Mouse (Mus musculus) lung, adult 18-20 months (tissue): ENCODE measurements around the gene Tbccd1.

Source experiments
- DNase-seq, 2 experiments: peaks; one replicate each; pipeline ENCODE4 v3.0.0; 2022; ENCODE audit warnings: mixed read lengths in 2 of 2

Gene Tbccd1

GRCm38 (mm10) chr16:22856773-22857172 lies 696 bp downstream of the Tbccd1 start:
- DNase-seq = no peak

DNA sequence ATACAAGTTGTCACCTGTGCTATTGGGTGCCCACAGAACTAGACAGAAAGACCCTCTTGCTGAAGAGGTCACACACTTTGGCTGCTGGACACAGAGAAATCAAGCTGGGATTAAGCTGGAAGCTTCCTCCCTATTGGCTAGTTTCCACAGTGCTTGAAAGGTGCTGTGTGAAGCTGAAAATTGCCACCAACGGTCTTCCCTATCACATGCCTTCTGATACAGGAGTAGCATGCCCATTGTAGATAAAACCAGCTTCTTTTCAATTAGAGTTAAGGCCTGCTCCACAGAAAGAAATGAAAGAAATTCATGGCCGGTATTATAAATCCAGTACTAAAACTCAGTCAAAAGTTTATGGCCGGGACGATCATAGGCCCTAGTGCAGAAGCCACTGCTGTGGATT lies 4.8 kb downstream of the Tbccd1 start:
- no peak for DNase-seq

GRCm38 (mm10) chr16:22848331-22848730 lies 9.1 kb downstream of the Tbccd1 start:
- no peak for DNase-seq

DNA sequence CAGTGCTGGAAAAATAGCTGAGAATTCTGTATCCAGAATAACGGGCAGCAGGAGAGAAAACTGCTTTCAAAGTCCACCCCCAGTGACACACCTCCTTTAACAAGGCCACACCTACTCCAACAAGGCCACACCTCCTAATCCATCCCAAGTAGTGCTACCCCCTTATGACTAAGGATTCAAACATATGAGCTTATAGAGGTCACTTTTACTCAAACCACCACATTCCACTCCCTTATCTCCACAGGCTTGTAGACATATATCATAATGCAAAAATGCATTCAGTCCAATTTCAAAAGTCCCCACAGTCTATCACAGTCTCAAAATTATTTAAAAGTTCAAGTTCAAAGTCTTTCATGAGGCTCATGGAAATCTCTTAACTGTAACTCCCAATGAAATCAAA lies 9.8 kb downstream of the Tbccd1 start:
- no peak for DNase-seq

- no peak for DNase-seq
Measured at GRCm38 (mm10) chr16:22845481-22845880, 12.0 kb downstream of the Tbccd1 start.

- no peak for DNase-seq
Measured at GRCm38 (mm10) chr16:22844834-22845233, 12.6 kb downstream of the Tbccd1 start.

DNA sequence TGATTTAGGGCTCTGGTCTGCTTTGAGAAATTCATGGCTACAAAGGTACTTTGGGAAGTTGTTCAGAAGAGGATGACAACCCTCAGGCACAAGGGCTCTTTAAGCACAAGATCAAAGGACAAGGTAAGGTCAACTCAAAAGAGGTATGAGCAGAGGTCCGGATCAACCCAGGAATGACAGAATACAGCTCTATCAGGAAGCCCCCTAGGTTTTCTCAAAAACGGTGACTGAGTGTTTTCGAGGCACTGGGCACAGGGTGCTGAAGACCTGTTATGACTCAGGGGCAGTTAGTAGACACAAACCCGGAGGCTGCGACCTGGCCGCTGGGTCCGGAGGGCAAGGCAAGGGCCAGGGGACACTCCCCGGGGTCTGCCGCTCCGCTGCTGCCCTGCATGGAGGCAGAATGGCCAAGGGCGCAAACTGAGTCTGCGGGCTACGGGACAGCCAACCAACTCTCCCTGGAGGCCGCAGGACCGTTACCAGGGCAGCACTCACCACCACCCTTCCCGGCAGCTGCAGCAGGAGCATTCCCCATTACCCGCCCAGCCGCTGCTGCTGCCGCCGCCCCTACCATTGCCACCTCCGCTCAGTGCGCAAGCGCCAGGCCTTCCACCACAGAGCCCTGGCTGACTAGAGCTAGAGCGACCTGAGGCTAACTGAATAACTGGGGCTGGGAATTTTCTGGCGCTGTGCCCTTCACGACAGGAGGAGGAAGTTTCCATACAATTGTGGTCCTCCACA lies 13.2 kb downstream of the Tbccd1 start:
- DNase-seq = peak; percentile 81 to 86

DNA sequence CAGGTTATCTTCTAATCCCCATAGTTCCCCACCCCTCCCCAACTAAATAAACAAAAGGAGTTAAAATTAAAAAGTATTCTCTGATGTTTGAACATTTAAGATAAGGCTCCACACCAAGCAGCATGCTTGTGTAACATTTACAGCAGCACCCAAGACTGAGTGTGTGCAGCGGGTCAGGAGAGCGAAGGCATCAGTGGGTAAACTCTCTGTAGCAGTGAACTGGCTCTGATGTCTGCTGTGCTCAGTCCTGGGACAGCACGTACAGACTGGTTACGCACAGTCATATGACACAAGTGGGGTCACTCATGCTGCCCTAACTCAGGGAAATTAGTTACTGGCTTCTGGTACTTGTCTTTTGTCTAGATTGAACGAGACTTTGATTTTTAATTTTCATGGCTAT lies 14.6 kb downstream of the Tbccd1 start:
- DNase-seq = no peak

DNA sequence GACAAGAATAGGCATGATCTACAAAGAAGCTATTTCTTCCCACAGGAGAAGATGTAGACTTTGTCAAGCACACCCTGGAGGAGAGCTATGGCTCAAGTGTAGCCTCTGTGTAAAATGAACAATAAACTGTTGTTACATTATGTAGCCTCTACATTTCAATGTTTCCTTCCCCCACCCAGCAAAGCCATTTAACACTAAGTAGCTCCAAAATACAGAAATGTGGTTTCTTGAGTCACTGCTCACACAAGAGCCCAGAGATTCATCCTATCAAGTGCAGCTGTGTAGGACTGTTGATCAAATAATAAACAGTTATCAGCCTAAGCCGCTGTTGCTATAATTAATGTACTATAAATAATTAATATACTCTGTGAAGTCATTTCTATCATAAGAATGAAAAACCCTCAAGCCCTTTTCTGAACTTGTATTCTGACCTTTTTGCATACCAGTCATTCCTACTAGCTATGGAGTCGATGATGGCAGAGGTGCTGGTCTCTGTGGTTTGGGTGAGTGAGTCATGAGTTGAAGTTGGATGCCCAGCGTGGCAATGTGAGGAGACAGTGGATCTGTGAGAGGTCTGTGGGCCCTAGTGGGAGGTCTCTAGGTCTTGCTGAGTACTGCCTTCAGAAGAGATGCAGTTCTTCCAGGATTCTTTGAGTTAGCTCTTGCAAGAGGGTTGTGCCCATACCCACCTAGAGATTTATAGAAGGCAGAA lies 18.2 kb downstream of the Tbccd1 start:
- DNase-seq = no peak

DNA sequence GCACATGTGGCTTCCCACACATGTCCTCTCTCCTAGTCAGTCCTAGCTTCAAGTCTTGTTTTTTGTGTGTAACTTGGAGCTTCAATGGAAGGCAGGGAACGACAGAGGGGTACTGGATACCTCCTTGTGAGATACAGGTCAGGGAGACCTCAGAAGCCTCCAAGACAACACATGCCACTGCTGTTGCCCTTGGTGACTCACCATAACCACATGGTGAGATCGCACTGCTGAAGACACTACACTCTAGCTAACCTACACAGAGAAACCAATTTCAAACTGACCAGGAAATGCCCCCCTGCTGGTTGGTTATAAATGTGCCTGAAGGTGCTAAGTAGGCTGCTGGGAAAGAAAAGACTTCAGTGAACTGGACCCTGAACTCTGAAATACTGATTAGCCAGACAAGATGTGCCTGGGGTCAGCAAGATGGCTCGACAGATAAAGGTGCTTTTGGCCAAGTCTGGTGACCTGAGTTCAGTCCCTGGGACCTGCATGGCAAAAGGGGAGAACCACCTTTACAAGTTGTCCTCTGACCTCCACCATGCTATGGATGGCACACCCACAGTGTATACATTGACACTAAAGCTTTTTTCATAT lies 24.4 kb downstream of the Tbccd1 start:
- DNase-seq = no peak

GRCm38 (mm10) chr16:22820731-22821130 lies 36.7 kb downstream of the Tbccd1 start:
- no peak for DNase-seq

DNA sequence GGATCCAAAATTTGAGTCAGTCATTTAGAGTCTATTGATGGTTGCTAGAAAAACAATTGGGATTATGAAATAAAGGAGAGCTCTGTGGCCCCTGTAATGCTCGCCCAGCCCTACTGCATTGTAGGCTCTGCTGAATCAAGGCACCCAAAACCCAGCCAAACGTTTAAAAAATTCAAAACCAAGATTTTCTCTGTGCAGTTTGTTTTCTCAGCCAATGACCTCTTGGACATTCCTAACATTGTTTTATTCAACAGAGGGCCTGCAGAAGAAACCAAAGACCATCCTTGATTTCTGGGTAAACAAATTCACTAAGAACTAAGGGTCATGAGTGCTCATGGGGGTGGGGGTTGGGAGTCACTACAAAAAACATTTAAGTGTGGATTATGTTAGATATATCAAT lies 46.0 kb downstream of the Tbccd1 start, which contains the start of gene Crygs:
TSS of gene Crygs (minus strand) at position 101 of the 400 bp plus-strand sequence.
- DNase-seq = no peak

GRCm38 (mm10) chr16:22807468-22808070 lies 49.9 kb downstream of the Tbccd1 start:
- peak; percentile 16 to 43 for DNase-seq

DNA sequence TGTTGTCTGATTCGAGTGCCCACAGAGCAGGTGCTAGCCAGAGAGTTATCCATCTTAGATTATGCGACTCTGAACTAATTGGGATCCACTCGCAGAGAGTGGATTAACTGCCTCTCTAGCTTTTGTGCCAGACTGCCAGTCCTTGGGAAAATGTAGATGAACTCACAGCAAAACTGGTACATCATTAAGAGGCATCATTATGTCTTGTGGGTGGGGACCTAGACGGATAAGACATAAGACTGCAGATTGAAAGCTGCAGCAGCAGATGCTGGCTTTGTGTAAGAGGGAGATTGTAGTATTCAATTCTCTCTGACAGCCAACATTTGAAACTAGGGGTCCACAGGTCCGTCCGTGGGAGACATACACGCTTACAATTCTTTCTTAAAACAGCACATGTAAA lies 54.7 kb downstream of the Tbccd1 start:
- no peak for DNase-seq

DNA sequence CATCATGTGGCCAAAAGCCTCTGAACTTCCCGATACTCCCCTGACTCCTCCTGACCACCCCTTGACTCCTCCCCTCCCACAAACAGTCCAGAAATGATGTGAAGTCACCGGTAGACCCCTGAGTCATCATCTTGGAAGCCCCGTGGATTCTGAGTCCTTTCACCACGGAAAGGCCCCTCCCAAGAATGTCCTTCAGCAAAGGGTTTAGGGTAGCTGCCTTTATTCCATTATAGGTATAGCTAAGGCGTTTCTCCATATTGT lies 56.7 kb downstream of the Tbccd1 start:
- DNase-seq = no peak

DNA sequence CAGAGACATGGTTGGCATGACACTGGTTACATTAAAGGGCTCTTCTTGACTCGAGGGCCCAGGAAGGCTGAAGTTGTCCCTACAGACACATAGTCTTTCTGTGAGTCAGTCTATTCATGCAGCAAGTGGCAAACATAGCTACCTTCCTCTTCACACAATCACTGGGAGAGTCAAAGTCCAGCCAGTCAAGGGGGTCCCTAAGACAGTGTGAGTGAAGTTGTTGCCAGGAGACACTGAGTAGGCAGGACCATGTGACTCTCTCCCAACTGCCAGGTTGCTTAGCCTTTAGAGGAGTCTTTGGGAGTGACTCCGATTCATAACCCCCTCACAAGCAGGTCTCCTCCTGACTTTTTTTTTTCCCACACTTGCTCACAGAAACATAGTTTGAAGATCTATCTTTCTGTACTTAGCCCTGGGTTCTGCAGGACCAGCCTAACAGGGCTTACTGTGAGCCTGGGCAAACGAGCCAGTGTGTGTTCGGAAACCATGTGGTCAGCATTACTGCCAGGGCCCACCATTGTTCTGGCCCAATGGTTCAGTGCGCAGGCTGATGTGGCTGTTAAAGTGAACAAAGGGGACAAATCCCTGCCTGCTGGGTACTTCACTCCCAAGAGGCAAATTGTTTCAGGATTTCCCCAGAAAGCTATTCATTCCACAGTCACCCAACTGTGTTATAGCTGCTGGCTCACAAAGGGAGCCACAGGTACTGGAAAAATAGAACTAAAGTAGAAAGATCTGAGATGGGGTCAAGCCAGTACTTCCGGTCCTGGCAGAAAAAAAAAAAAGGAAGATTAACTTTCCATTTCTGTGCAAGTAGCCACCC lies 57.2 kb downstream of the Tbccd1 start:
- DNase-seq = no peak

- DNase-seq = peak in 1 of 2 experiments; percentile 9
Measured at GRCm38 (mm10) chr16:22798520-22798919, 58.9 kb downstream of the Tbccd1 start.

GRCm38 (mm10) chr16:22797521-22797920 lies 59.9 kb downstream of the Tbccd1 start:
- no peak for DNase-seq

DNA sequence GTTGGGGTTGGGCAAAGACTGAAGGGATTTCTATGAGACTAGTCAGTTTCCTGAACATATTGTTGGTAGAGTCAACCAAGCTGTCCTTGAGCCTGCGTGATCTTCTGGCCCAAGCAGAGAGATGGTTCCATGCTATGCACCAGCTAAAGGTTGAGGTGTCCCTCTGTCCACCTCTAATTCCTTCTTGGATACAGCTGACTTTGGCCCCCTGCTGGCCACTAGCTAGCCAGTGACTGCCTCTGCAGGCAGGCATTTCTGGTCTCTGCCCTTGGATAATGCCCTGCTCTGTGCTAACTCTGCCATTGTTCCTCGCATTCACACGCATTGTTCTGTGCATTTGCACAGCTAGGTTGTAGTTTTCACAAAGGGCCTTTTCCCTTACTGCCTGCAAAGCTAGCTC lies 62.0 kb downstream of the Tbccd1 start:
- peak in 1 of 2 experiments; percentile 14 for DNase-seq

DNA sequence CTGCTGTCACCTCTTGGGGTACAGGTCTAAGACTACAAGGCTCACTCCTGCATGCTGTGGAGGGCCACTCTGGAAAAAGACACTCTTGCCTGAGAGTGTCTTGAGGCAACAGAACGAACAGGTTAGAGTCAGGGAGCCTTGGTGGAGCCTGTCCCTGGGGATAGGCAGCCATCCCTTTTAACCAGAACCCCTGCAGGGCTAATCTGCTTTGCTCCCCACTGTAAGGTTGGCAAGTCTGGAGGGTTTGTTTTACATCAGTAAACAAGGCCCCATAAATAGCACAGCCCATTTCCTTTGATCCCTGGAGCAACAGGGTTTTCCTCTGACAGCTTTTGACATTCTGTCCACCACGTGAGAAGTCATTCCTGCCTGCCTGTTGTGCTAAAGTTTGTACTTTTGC lies 66.2 kb downstream of the Tbccd1 start:
- DNase-seq = no peak

DNA sequence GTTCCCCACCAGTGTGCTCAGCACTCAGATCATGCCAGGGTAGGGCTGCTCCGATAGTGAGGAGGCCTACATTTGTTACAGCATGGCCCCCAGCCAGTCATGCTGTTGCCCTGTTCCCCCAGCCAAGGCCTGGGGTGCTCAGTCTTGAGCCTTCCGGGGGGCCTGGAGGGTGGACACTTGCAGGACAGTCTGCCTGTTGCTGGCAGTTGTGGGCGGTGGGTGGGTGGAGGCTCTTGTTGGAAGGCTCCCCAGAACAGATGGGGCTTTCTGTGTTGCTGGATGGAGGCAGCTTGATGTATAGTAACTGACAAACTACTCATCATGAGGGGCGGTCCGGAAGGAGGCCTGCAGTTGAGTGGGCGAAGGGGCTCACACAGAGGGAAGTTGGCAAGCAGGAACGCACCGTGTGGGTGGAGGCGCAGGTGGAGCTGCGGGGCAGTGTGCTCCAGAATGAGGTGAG lies 67.5 kb downstream of the Tbccd1 start:
- no peak for DNase-seq

GRCm38 (mm10) chr16:22782686-22783085 lies 74.8 kb downstream of the Tbccd1 start:
- DNase-seq = no peak
